Mouse (Mus musculus) cortical plate, adult 2 months (tissue): ENCODE measurements around the gene Arl15.

Experiments
- CTCF ChIP-seq: fragments of 200-500 bp; IDR thresholded peaks from 2 replicates; pipeline ENCODE4 v1.5.1; 2011; ENCODE audit warnings: mild to moderate bottlenecking, control low read depth, low read length; ENCODE audit not compliant: insufficient read depth; ENCODE audit errors: extremely low read depth
- POLR2A ChIP-seq: fragments of 200-500 bp; IDR thresholded peaks from 2 replicates; pipeline ENCODE4 v1.6.1; 2011; ENCODE audit warnings: mild to moderate bottlenecking, low read length, control low read depth; ENCODE audit not compliant: insufficient read depth; ENCODE audit errors: extremely low read depth

DNA sequence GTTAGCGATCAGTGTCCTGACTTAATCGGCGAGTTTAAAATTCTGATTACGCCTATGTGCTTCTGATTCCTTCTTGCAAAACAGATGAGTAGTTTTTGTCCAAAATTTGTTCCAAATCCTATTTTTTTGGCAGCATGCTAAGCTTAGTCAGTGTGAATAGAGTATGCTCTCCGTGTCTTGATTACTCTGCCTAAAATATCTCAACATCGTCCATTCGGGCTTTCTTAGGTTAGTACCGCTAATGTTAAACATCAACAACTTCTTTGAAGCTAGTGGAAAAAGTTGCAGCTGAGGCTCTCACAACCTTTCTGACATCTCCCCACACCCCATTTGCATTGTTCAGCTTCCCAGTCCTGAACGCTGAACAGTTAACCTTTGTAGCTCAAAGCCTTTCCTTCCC is 269.8 kb downstream of the Arl15 start:
- TF ChIP-seq POLR2A = no peak
- no peak for TF ChIP-seq CTCF
